Mouse (Mus musculus) bone marrow macrophage, adult 2 months (primary cell): Measurements from ENCODE around the gene Atp6v0a4. TPM values are rescaled to one million over a fixed set of nuclear protein-coding genes. Genes with fewer than 3 reads are reported as not detected.

Experiments used
- H3K27ac ChIP-seq: 2 replicates; pipeline ENCODE4 v1.5.1; 2012; ENCODE audit warnings: low read depth, low read length; ENCODE audit not compliant: insufficient read depth
- H3K4me1 ChIP-seq: 2 replicates; pipeline ENCODE4 v1.6.1; 2012; ENCODE audit warnings: low read length; ENCODE audit not compliant: control insufficient read depth, insufficient read depth
- H3K4me3 ChIP-seq: 2 replicates; pipeline ENCODE4 v1.5.1; 2012; ENCODE audit warnings: mild to moderate bottlenecking, low read length, moderate library complexity; ENCODE audit not compliant: insufficient read depth
- CTCF ChIP-seq: IDR thresholded peaks from 2 replicates; pipeline ENCODE4 v1.5.1; 2012; ENCODE audit warnings: low read depth, mild to moderate bottlenecking, low read length, moderate library complexity
- POLR2A ChIP-seq: IDR thresholded peaks from 2 replicates; pipeline ENCODE4 v1.6.1; 2012; ENCODE audit warnings: mild to moderate bottlenecking, low read depth, low read length, borderline replicate concordance
- polyA plus RNA-seq: library from polyadenylated mRNA; stranded (reverse); fragments of >200 nt; gene quantifications from 2 replicates; pipeline ENCODE4 v1.2.4, GENCODE M21; 2012; ENCODE audit not compliant: missing spikeins, insufficient read depth, insufficient read length

Atp6v0a4 gene
- polyA plus RNA-seq, result not detected in 2 replicates

DNA sequence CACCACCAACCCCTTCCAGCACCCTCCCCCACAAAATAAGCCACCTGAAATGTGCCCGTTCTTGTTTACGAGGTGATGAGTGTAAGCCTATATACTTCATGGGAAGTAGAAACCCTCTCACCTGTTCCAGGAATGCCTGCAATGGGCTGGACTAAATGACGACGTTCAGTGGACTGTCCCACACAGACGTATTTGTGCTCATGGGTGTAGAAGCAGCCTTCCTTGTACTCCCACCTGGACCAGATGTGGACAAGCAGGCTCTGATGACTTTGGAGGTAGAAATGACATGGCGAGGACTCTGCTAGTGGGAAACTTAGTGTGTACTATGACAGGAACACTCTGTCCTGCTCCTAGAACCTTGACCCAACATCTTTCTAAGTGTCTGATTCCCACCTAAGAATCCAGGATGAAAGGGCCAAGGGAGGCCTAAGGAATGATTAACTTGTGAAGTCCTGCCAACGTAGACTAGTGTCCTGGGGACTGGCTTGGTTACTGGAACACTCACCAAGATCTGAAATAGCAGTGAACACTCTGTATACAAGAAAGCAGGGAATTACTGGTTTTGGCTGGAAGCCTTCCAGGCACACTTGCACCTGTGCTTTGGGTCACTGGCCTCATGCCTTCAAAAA lies at the start of gene Atp6v0a4:
TSS of gene Atp6v0a4 (minus strand) at position 380 of the 629 bp plus-strand sequence.
- Histone ChIP-seq H3K27ac (no peak within 1 kb of the TSS), H3K4me1 (no peaks in the 10 kb centered on the region), H3K4me3 (no peak within 1 kb of the TSS)
- TF ChIP-seq POLR2A (no peak), CTCF (no peak)

DNA sequence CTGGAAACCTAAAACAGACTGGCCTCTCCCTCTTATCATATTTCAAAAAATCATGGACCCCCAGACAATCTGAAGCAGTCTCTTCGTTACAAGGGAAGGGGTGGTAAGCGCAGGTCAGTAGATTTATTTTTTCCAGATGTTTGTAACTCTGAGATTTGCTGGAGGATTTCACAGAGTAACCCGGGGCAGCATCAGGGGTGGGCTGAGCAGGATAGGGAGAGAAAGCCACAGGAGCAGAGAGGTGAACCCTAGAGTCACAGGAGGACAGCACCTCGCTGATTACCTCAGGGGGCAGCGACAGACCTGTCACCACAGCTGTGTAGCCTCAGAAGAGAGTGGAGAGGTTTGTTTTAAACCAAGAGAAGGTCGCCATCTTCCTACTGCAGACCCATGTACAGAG lies 41.0 kb upstream of the Atp6v0a4 start:
- no peaks in the 10 kb centered on the region for H3K4me1 ChIP-seq
- H3K4me3 ChIP-seq, result no peak overlapping the region
- no peak overlapping the region for H3K27ac ChIP-seq
- TF ChIP-seq POLR2A (no peak), CTCF (no peak)

DNA sequence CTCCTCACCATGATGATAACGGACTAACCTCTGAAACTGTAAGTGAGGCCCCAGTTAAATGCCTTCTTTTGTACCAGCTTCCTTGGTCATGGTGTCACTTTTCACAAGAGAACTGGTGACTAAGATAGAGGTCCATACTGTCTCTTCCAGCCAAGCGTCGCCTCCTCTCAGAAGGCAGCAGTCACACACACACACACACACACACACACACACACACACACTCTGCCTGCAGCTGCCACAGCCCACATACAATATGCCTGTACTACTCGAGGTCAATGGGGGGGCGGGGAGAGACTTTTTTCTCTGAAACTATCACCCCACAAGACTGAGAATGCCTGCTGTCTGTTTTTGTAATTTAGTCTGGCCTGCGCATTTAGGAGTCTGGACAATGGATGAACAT lies 40.3 kb upstream of the Atp6v0a4 start:
- Histone ChIP-seq H3K4me1 (no peaks in the 10 kb centered on the region), H3K4me3 (no peak overlapping the region), H3K27ac (no peak overlapping the region)
- TF ChIP-seq CTCF, result no peak
- no peak for TF ChIP-seq POLR2A

DNA sequence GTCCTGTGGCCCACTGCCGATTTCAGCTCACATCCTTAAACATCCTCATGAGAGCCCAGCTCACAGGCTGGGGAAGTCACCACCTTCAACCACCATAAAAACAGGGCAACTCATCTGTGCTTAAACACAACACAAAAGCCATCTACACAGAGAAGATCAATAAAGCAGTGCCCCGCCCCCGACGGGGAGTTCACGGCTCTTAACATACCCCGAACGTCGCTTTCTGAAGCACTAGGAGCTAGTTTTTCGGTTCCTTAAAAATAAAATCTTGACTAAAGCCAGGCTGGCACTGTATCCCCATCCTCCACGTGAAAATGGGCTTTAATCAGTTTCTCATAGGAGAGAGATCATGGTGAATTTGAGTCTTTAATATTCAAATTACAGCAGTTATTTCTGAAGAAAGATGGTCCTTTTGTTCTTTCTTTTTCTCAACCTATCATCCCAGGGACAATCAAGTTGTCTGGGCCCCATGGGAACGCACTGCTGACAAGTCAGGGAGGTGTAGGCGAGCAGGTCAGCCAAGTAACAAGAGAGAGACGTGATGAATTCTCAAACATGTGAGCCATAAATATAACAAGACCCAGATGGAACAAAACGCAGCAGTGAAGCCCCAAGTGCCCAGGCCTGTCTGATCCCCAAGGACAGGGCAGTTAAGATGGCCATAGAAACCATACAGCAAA lies 38.6 kb upstream of the Atp6v0a4 start:
- Histone ChIP-seq H3K4me1 (no peaks in the 10 kb centered on the region), H3K4me3 (no peak overlapping the region), H3K27ac (no peak overlapping the region)
- no peak for TF ChIP-seq POLR2A
- no peak for TF ChIP-seq CTCF

DNA sequence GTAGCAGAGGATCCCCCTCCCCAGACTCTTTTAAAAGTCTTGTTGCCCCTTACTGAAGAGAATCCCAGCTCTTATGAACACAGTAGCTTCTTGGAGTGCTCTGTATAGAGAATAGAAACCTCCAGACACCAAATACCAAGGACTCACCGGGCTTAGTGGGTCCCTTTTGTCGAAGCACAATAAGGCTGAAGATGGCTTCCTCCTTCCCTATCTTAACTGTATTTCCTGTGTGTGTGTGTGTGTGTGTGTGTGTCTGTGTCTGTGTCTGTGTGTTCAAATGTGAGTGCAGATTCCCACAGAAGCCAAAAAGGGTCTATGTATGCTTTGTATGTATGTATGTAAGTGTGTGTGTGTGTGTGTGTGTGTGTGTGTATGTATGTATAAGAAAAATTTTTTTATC lies 36.2 kb upstream of the Atp6v0a4 start:
- Histone ChIP-seq H3K4me3 (no peak overlapping the region), H3K4me1 (no peaks in the 10 kb centered on the region), H3K27ac (no peak overlapping the region)
- TF ChIP-seq CTCF (no peak), POLR2A (no peak)

DNA sequence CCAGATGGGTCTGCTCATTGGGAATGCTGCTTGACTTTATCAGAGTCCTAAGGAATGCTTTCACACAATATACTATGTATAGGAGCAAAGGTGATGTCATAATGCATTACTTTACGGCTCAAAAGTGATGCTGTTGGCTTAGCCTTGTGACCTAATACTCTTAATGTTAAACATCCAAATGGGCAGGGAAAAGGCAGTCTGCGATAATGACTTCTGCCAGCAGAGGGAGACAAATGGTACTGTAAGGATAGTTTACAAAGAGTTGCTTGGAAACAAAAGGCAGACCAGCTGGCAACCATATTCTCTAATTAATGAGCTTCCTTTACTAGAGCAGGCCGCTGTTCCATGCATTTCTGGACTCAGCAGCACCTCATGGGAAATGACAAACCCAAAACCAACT lies 35.7 kb upstream of the Atp6v0a4 start:
- no peaks in the 10 kb centered on the region for H3K4me1 ChIP-seq
- H3K4me3 ChIP-seq, result no peak overlapping the region
- no peak for TF ChIP-seq POLR2A
- no peak for TF ChIP-seq CTCF
- H3K27ac ChIP-seq, result no peak overlapping the region

DNA sequence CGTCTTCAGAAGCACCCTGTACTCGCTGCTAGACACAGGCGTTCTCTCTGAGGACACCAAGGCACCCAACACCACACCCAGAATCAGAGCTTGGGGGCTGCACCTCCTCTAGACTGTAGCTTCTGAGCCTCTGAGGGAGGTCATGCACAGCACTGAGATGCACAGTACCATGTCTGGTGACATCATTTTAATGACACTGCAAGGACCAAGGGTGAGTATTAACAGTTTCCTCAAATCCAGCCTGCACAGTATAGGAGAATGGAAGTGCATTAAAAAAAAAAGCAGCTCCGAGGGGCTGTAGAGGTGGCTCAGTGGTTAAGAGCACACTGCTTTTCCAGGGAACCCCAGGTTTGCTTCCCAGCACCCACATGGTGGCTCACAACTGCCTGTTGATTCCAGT lies 35.2 kb upstream of the Atp6v0a4 start:
- Histone ChIP-seq H3K4me3 (no peak overlapping the region), H3K4me1 (no peaks in the 10 kb centered on the region), H3K27ac (no peak overlapping the region)
- TF ChIP-seq CTCF (no peak), POLR2A (no peak)

DNA sequence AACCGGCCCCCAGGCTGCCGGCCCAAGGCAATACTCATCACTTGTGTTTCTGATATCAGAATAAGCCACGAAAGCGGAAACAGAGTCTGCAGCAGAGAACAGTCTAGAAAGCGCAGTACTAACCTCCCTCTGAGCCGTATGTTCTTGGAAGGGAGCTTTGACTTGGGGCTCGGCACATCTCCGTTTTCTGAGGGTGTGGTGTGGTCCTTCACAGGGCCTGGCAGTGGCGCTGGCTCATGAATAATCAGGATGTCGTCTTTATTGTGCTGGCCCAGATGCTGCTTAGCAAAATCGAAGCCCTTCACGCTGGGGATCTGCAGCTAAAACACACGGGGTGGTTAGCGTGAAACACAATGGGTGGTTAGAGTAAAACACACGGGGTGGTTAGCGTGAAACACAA lies 33.5 kb upstream of the Atp6v0a4 start:
- Histone ChIP-seq H3K27ac (no peak overlapping the region), H3K4me1 (no peaks in the 10 kb centered on the region), H3K4me3 (no peak overlapping the region)
- TF ChIP-seq POLR2A (no peak), CTCF (no peak)

DNA sequence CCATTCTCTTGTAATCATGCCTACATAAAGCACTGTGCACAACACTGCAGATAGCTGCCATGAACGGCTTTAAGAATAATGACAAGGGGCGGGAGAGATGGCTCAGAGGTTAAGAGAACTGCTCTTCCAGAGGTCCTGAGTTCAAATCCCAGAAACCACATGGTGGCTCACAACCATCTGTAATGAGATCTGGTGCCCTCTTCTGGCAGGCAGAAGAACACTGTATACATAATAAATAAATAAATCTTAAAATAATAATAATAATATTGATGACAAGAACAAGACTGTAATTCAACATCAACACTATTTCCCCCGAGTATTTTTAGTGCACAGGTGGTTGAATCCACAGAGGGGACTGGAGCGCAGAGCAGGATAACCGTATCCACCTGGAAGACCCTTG lies 31.8 kb upstream of the Atp6v0a4 start:
- Histone ChIP-seq H3K4me1 (no peaks in the 10 kb centered on the region), H3K27ac (no peak overlapping the region), H3K4me3 (no peak overlapping the region)
- TF ChIP-seq CTCF, result no peak
- no peak for TF ChIP-seq POLR2A

DNA sequence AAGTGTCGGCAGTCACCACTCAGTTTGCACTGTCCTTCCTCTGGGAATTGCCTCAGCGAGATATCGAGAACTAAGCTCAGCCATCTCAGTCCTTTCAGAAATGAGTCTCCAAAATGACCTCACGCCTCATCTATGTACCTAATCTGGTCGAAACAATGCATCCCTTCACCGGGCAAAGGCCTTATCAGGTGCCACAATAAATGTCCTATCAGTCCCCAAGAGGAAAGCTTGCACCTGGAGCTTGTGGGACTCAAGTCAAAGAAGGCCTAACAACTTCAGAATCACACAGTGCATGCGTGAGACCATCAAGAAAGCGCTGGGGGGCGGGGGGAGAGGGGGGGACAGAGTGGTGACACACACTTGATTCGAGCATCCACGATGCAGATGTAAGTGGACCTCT lies 27.9 kb upstream of the Atp6v0a4 start:
- no peak for TF ChIP-seq CTCF
- no peak for TF ChIP-seq POLR2A
- Histone ChIP-seq H3K4me1 (no peaks in the 10 kb centered on the region), H3K4me3 (no peak overlapping the region), H3K27ac (no peak overlapping the region)

DNA sequence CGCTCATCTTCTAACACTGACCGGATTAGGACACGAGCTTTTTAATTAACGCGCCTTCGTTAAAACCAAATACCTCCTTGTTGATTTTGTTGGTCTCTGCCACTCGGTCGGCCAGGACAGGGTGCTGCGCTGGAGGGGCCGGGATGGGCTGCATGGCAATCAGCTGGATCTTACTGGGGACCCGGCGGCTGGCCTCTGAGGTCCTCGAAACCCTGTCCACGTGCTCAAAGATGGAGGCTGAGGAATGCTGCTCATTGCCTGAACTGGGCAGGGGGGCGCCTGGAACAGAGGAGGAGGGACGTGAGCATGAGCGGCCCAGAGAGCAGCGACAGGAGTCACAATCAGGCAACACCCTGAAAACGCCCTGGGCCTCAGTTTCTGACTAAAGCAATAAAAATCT lies 25.1 kb upstream of the Atp6v0a4 start:
- Histone ChIP-seq H3K4me3 (no peak overlapping the region), H3K27ac (no peak overlapping the region), H3K4me1 (no peaks in the 10 kb centered on the region)
- no peak for TF ChIP-seq CTCF

DNA sequence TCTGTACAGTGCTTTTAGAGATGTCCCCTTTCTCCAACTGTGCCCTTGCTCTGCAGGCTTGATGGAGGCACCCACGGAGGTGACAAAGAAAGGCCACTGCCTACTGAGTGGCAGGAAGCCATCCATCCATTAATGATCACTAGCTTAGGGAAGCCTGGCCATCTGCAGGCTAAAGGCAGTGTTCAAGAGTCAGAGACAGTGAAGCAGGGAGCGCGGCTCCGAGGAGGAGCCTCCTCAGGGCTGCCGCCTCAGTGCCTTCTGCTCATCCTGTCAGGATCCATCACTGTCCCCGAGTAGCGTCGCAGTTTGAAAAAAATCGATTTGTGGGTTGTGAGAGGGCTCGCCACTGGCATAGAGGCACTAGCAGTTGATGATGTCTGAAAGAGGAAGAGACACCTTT lies 24.2 kb upstream of the Atp6v0a4 start:
- no peak overlapping the region for H3K27ac ChIP-seq
- H3K4me1 ChIP-seq, result no peaks in the 10 kb centered on the region
- no peak for TF ChIP-seq CTCF
- no peak for TF ChIP-seq POLR2A
- no peak overlapping the region for H3K4me3 ChIP-seq
